Mouse (Mus musculus): ENCODE measurements around the gene Tmem131. TPM values are rescaled to one million over a fixed set of nuclear protein-coding genes. Genes with fewer than 3 reads are reported as not detected.
A peak's percentile ranks its signal among the peaks of the same experiment; 100 is the strongest.

Gene Tmem131
- polyA plus RNA-seq, 1 experiment from 2014 or later, result 10.3 TPM

GRCm38 (mm10) chr1:36854198-36854765, 89.2 kb downstream of the Tmem131 start:
- Histone ChIP-seq H3K4me3 (no peak overlapping the region), H3K27ac (replicated peaks) (no peak overlapping the region), H3K9me3 (replicated peaks) (no peaks in the 10 kb centered on the region), H3K4me1 (no peaks in the 10 kb centered on the region; the same call in 1 of the 2 replicates), H3K36me3 (peaks cover 20% of the 10 kb centered on the region), H3K27me3 (ENCODE audit: low read depth, poor library complexity, severe bottlenecking) (no peaks in the 10 kb centered on the region)
- no peak for DNase-seq (ENCODE audit: low spot score)
- 85% methylated on average over 10 of the region's 10 CpGs for WGBS

DNA sequence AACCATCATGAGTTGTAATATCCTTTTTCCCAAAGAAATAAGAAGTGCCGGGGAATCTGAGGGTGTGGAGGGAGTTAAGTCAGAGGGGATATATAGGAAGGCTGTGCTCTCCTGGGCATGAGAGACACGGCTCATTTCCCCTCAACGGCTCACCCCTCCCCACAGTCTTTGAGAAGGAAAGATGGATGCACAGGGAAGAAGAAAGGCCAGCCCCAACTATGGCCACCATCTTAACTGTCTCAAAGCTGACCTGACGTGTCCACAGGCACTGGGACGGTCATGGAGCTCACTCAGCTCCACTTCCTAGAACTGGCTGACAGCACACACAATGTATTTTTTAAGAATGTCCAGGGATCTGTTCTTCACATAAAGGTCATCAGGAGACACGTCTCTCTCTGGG, 91.4 kb downstream of the Tmem131 start:
- H3K27ac ChIP-seq (replicated peaks), result no peak overlapping the region
- H3K36me3 ChIP-seq, result peaks cover 26% of the 10 kb centered on the region
- no peaks in the 10 kb centered on the region; the same call in 1 of the 2 replicates for H3K4me1 ChIP-seq
- DNase-seq (ENCODE audit: low spot score), result no peak
- WGBS, result 85% methylated on average over 6 of the region's 6 CpGs
- H3K27me3 ChIP-seq (ENCODE audit: low read depth, poor library complexity, severe bottlenecking), result no peaks in the 10 kb centered on the region
- no peaks in the 10 kb centered on the region for H3K9me3 ChIP-seq (replicated peaks)
- H3K4me3 ChIP-seq, result no peak overlapping the region

GRCm38 (mm10) chr1:36851392-36851791, 92.1 kb downstream of the Tmem131 start:
- no peak overlapping the region for H3K4me3 ChIP-seq
- H3K4me1 ChIP-seq, result no peaks in the 10 kb centered on the region; the same call in 1 of the 2 replicates
- H3K27me3 ChIP-seq (ENCODE audit: low read depth, poor library complexity, severe bottlenecking), result no peaks in the 10 kb centered on the region
- H3K9me3 ChIP-seq (replicated peaks), result no peaks in the 10 kb centered on the region
- DNase-seq (ENCODE audit: low spot score), result no peak
- H3K27ac ChIP-seq (replicated peaks), result no peak overlapping the region
- 84% methylated on average over 4 of the region's 4 CpGs for WGBS
- H3K36me3 ChIP-seq, result peaks cover 28% of the 10 kb centered on the region

DNA sequence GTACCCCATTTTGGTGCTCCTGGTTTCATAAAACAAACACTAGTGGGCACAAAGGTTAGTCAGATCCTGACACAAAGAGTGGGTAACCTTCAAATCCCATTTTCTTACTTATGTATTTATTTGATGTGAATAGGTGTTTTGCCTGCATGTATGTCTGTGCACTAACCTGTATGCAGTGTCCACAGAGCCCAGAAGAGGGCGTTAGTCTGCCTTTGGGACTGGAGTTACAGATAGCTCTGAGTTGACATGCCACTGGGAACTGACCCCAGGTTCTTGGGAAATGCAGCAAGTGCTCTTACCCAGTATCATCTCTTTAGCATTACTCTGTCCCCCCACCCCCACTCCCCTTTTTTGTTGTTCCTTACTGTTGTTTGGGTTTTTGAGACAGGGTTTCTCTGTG, 95.4 kb downstream of the Tmem131 start:
- Histone ChIP-seq H3K4me1 (peaks cover 8% of the 10 kb centered on the region), H3K9me3 (replicated peaks) (no peaks in the 10 kb centered on the region), H3K27me3 (ENCODE audit: low read depth, poor library complexity, severe bottlenecking) (no peaks in the 10 kb centered on the region), H3K36me3 (peaks cover 25% of the 10 kb centered on the region; the same call in 1 of the 2 replicates), H3K27ac (replicated peaks) (no peak overlapping the region), H3K4me3 (no peak overlapping the region)
- DNase-seq (ENCODE audit: low spot score), result no peak
- 92% methylated on average over 1 of the region's 1 CpGs for WGBS

DNA sequence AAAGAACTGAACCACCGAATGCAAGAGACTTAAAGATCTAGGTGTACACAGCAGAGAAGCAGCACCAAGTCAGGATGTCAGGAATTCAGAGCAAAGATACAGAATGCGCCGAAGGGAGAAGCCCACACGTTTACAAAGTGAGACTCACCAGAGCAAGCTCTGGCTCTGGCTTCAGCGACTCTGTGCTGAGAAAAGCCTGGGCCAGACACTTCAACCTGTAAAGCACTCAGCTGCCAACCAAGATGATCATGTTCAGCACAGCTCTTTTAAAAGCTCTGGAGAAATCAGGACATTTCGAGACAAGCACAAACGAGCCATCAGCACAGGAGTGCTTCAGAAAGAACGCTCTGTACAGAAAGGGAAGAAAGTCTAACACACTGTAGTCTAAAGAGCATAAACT, 96.2 kb downstream of the Tmem131 start:
- H3K27ac ChIP-seq (replicated peaks), result no peak overlapping the region
- no peak overlapping the region for H3K4me3 ChIP-seq
- H3K4me1 ChIP-seq, result peaks cover 8% of the 10 kb centered on the region
- H3K27me3 ChIP-seq (ENCODE audit: low read depth, poor library complexity, severe bottlenecking), result no peaks in the 10 kb centered on the region
- 92% methylated on average over 8 of the region's 8 CpGs for WGBS
- H3K9me3 ChIP-seq (replicated peaks), result no peaks in the 10 kb centered on the region
- 0 out of 2 replicates have a peak, but pooled peaks cover 20% of the 10 kb centered on the region for H3K36me3 ChIP-seq
- no peak for DNase-seq (ENCODE audit: low spot score)

GRCm38 (mm10) chr1:36845031-36845430, 98.4 kb downstream of the Tmem131 start:
- no peak for DNase-seq (ENCODE audit: low spot score)
- H3K36me3 ChIP-seq, result peaks cover 24% of the 10 kb centered on the region; the same call in 1 of the 2 replicates
- H3K9me3 ChIP-seq (replicated peaks), result no peaks in the 10 kb centered on the region
- peak overlapping the region; percentile 18; the same call in 1 of the 2 replicates for H3K27ac ChIP-seq (replicated peaks)
- 30% methylated on average over 5 of the region's 5 CpGs for WGBS
- H3K27me3 ChIP-seq (ENCODE audit: low read depth, poor library complexity, severe bottlenecking), result no peaks in the 10 kb centered on the region
- H3K4me1 ChIP-seq, result peaks cover 8% of the 10 kb centered on the region
- no peak overlapping the region for H3K4me3 ChIP-seq

- DNase-seq (ENCODE audit: low spot score), result no peak
These were observed 101.7 kb downstream of the Tmem131 start for GRCm38 (mm10) chr1:36841806-36842205.

DNA sequence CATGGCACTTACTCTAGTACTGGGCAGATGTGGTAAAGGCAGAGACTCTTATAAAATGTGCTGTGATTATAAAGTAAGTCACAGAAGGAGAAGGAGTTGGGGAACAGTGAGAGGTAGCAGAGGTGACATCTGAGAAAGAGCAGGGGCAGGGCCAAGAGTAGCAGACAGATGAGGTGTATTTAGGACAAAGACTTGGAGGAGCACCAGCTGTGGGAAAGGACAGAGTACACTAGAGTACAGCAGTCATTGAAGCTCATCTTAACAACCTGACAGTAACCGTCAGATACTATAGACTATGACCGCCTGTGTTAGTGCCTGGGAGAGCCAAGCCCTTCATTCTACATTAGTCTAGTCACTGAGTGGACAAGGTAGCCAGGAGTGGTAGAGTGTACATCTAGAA, 102.5 kb downstream of the Tmem131 start:
- no peaks in the 10 kb centered on the region for H3K9me3 ChIP-seq (replicated peaks)
- H3K36me3 ChIP-seq, result peaks cover 37% of the 10 kb centered on the region
- H3K4me3 ChIP-seq, result no peak overlapping the region
- no peak overlapping the region for H3K27ac ChIP-seq (replicated peaks)
- 94% methylated on average over 2 of the region's 2 CpGs for WGBS
- H3K27me3 ChIP-seq (ENCODE audit: low read depth, poor library complexity, severe bottlenecking), result no peaks in the 10 kb centered on the region
- H3K4me1 ChIP-seq, result peaks cover 8% of the 10 kb centered on the region
- DNase-seq (ENCODE audit: low spot score), result no peak

More at GRCm38 (mm10) chr1:36841806-36842205, 101.7 kb downstream of the Tmem131 start:
- 76% methylated on average over 1 of the region's 1 CpGs for WGBS
- H3K27me3 ChIP-seq (ENCODE audit: low read depth, poor library complexity, severe bottlenecking), result no peaks in the 10 kb centered on the region
- H3K9me3 ChIP-seq (replicated peaks), result no peaks in the 10 kb centered on the region
- H3K36me3 ChIP-seq, result peaks cover 39% of the 10 kb centered on the region
- peaks cover 8% of the 10 kb centered on the region for H3K4me1 ChIP-seq
- H3K27ac ChIP-seq (replicated peaks), result no peak overlapping the region
- no peak overlapping the region for H3K4me3 ChIP-seq

DNA sequence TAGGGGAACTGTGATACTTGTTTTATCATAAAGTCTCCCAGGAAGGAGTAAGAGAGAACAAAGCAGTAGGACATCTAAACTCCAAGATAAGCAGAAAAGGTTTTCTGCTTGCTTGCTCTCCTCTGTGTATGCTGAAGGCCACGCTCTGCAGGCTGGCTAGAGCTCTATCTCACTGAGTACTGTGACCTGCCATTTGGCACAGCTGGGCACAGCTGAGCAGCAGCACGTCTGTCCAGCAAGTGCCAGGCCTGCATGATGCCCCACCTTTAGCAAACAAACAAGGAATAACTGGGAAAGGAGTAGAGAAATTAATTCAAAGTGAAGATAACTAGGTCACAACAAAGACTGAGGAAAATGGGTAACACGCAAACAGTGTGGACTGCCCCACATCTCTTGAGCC, 103.6 kb downstream of the Tmem131 start:
- no peak for DNase-seq (ENCODE audit: low spot score)
- 89% methylated on average over 3 of the region's 3 CpGs for WGBS
- Histone ChIP-seq H3K27me3 (ENCODE audit: low read depth, poor library complexity, severe bottlenecking) (no peaks in the 10 kb centered on the region), H3K27ac (replicated peaks) (no peak overlapping the region), H3K4me1 (peaks cover 3% of the 10 kb centered on the region), H3K4me3 (no peak overlapping the region), H3K36me3 (peaks cover 44% of the 10 kb centered on the region), H3K9me3 (replicated peaks) (no peaks in the 10 kb centered on the region)

- Histone ChIP-seq H3K9me3 (replicated peaks) (no peaks in the 10 kb centered on the region), H3K27ac (replicated peaks) (no peak overlapping the region), H3K36me3 (peaks cover 73% of the 10 kb centered on the region), H3K4me1 (no peaks in the 10 kb centered on the region), H3K27me3 (ENCODE audit: low read depth, poor library complexity, severe bottlenecking) (no peaks in the 10 kb centered on the region), H3K4me3 (no peak overlapping the region)
- 88% methylated on average over 12 of the region's 12 CpGs for WGBS
- no peak for DNase-seq (ENCODE audit: low spot score)
These were observed 107.1 kb downstream of the Tmem131 start for GRCm38 (mm10) chr1:36836274-36836954.

GRCm38 (mm10) chr1:36835593-36835992, 107.9 kb downstream of the Tmem131 start:
- WGBS, result 97% methylated on average over 3 of the region's 3 CpGs
- DNase-seq (ENCODE audit: low spot score), result no peak
- H3K4me3 ChIP-seq, result no peak overlapping the region
- peaks cover 4% of the 10 kb centered on the region; the same call in 1 of the 2 replicates for H3K4me1 ChIP-seq
- H3K36me3 ChIP-seq, result peaks cover 80% of the 10 kb centered on the region
- H3K9me3 ChIP-seq (replicated peaks), result no peaks in the 10 kb centered on the region
- H3K27ac ChIP-seq (replicated peaks), result no peak overlapping the region
- H3K27me3 ChIP-seq (ENCODE audit: low read depth, poor library complexity, severe bottlenecking), result no peaks in the 10 kb centered on the region

- H3K36me3 ChIP-seq, result peaks cover 68% of the 10 kb centered on the region
- 91% methylated on average over 7 of the region's 7 CpGs for WGBS
- DNase-seq (ENCODE audit: low spot score), result no peak
- peaks cover 4% of the 10 kb centered on the region; the same call in 1 of the 2 replicates for H3K4me1 ChIP-seq
- H3K9me3 ChIP-seq (replicated peaks), result no peaks in the 10 kb centered on the region
- H3K4me3 ChIP-seq, result no peak overlapping the region
- H3K27ac ChIP-seq (replicated peaks), result no peak overlapping the region
- H3K27me3 ChIP-seq (ENCODE audit: low read depth, poor library complexity, severe bottlenecking), result no peaks in the 10 kb centered on the region
These were observed 109.4 kb downstream of the Tmem131 start for GRCm38 (mm10) chr1:36834090-36834489.

Measured in midbrain, embryonic 10.5 days (tissue).